Mouse (Mus musculus) testis, adult 2 months (tissue): ENCODE data around the gene Add3. TPM values are rescaled to one million over a fixed set of nuclear protein-coding genes. Genes with fewer than 3 reads are reported as not detected.

ENCODE experiments used
- H3K27ac ChIP-seq: fragments of 200-500 bp; 2 replicates; pipeline ENCODE4 v1.5.1; 2012; ENCODE audit warnings: low read depth, low read length; ENCODE audit not compliant: control insufficient read depth, insufficient read depth
- H3K27me3 ChIP-seq: fragments of 200-500 bp; 2 replicates; pipeline ENCODE4 v1.6.1; 2012; ENCODE audit warnings: mild to moderate bottlenecking, low read length, moderate library complexity; ENCODE audit not compliant: control insufficient read depth, insufficient read depth
- H3K36me3 ChIP-seq: fragments of 200-500 bp; 2 replicates; pipeline ENCODE4 v1.6.1; 2012; ENCODE audit warnings: mild to moderate bottlenecking, low read length; ENCODE audit not compliant: control insufficient read depth, insufficient read depth
- H3K4me1 ChIP-seq: fragments of 200-500 bp; 2 replicates; pipeline ENCODE4 v1.6.1; 2012; ENCODE audit warnings: low read length; ENCODE audit not compliant: control insufficient read depth, insufficient read depth
- H3K4me3 ChIP-seq: fragments of 200-500 bp; 2 replicates; pipeline ENCODE4 v1.5.1; 2012; ENCODE audit warnings: low read depth, mild to moderate bottlenecking, low read length, moderate library complexity, mixed read lengths; ENCODE audit not compliant: control insufficient read depth
- CTCF ChIP-seq: fragments of 200-500 bp; IDR thresholded peaks from 2 replicates; pipeline ENCODE4 v1.5.1; 2012; ENCODE audit warnings: low read depth, mild to moderate bottlenecking, inconsistent platforms, low read length, moderate library complexity; ENCODE audit not compliant: control insufficient read depth, insufficient read depth, insufficient replicate concordance
- POLR2A ChIP-seq: fragments of 200-500 bp; IDR thresholded peaks from 2 replicates; pipeline ENCODE4 v1.6.1; 2012; ENCODE audit warnings: low read depth, mild to moderate bottlenecking, inconsistent platforms, low read length, moderate library complexity; ENCODE audit not compliant: control insufficient read depth
- polyA plus RNA-seq: library from polyadenylated mRNA; depleted of rRNA; stranded (reverse); fragments of >200 nt; gene quantifications from 2 replicates; pipeline ENCODE4 v1.2.3, GENCODE M21; 2012; rRNA removed

Gene Add3
- polyA plus RNA-seq: 27.2 and 29.0 TPM in 2 replicates

DNA sequence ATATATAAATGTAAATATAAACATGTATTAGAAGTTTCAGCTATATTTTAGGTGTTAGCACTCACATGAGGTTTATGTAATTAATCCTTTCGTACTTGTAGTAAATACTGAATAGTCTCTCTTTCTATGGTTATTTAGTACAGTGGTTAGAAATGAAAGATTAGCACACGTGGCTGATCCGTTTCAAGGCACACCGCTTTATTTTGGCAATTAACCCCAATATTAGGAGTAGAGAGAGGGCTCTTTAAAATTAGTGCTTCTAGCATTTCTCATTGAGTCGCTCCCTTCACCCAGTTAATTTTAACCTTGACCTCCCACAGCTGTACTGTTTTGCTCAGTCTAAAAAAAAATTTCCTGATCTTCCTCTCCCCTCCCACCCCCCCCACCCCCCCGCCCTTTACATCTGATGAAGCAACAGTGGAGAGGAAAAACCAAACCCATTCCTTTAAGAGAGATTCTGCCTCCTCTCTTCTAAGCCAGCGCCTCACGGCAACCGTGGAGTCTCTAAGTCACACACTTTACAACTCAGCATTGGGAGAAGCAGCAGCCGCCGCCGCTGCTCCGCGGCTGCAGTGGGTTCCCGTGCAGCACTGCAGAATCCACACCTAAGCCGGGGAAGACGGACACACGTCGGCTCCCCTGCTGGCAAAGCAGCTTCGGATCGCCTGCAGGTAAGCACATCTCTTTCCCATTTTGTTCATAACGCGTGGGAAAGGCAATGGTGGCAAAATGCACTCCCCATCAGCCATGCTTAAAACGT lies at the start of gene Add3:
Gene Add3 (plus strand): TSS at position 400 of the 760 bp plus-strand sequence.
- no peak for TF ChIP-seq CTCF
- peak; percentile 52; the same call in 1 of the 2 replicates for TF ChIP-seq POLR2A
- Histone ChIP-seq H3K27ac (peak within 1 kb of the TSS; percentile 84), H3K4me1 (peaks cover 11% of the 10 kb centered on the region), H3K36me3 (no peaks in the 10 kb centered on the region), H3K4me3 (peak within 1 kb of the TSS; percentile 97), H3K27me3 (no peaks in the 10 kb centered on the region)

DNA sequence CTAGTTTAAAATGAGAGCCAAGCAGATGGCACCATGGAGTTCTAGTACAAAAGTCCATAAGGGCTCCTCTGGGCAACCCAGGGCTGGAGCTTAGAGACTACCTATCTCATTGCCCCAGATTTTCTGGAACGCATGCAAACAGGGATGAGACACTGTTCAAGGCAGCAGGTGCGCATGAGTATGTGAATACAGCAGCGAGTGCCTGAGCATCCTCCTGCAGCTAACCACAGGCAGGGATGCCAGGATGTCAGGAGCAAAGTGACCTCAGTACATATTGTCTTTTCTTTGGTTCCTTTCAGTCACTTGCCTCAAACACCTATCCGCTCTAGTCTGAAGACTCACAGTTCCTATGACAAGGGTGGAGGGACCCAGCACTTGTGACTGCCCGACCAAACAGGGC lies 49.6 kb upstream of the Add3 start:
- Histone ChIP-seq H3K4me3 (no peak overlapping the region), H3K4me1 (no peaks in the 10 kb centered on the region), H3K27me3 (no peaks in the 10 kb centered on the region), H3K36me3 (no peaks in the 10 kb centered on the region), H3K27ac (no peak overlapping the region)
- no peak for TF ChIP-seq CTCF
- no peak for TF ChIP-seq POLR2A

DNA sequence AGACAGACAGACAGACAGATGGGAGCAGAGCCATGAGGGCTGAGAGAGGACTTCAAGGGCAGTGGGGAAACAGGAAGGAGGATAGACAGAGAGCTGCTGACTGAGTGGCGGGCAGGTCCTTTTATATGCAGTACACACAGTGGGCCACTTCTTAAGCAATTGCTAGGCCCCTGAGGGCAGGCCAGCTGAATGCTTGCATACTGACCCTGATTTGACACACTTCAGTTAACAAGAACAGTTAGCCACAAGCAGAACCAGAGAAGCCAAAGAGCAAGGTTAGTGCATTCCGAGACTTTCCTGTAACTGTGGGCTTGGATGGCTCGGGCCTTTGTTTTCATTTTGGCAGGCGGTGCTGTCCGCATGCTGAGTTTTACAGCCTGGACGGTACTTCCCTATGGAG lies 48.0 kb upstream of the Add3 start:
- Histone ChIP-seq H3K36me3 (no peaks in the 10 kb centered on the region), H3K4me3 (no peak overlapping the region), H3K27ac (no peak overlapping the region), H3K27me3 (no peaks in the 10 kb centered on the region), H3K4me1 (no peaks in the 10 kb centered on the region)
- no peak for TF ChIP-seq POLR2A
- no peak for TF ChIP-seq CTCF

DNA sequence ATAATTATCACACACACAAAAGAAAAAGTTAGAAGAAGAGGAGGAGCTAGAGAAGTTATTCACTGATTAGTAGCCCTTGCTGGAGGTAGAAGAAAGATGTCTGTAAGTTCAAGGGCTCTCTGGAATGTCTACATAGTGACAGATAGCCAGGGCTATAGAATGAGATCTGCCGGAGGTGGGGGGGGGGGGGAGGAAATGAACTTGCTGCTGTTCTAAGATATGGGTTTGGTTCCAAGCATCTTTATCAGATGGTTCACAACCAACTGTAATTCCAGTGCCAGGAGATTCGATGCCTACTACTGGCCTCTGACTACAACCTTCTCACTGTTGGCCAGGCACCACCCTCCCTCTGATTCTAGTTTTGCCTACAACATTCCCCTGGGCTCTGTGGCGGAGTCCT lies 46.9 kb upstream of the Add3 start:
- no peak overlapping the region for H3K27ac ChIP-seq
- H3K4me3 ChIP-seq: no peak overlapping the region
- H3K27me3 ChIP-seq: no peaks in the 10 kb centered on the region
- H3K4me1 ChIP-seq: no peaks in the 10 kb centered on the region
- TF ChIP-seq CTCF (no peak), POLR2A (no peak)
- no peaks in the 10 kb centered on the region for H3K36me3 ChIP-seq

DNA sequence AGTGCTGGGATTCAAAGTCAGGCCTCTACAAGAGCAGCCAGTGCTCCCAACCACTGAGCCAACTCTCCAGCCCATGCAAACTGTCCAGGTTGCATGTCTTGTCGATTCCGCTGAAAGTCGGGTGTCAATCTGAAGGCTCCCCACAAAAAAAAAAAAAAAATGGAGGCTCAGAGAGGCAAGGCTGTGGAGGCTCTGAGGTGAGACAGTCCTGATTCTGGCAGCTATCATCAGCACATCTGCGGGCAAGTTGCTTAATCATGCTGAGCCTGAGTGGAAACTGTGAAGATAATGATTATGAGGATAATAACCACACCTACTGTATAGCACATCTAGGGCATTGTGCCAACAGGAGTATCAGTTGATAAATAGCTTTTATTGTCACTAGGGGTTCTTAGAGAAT lies 45.6 kb upstream of the Add3 start:
- Histone ChIP-seq H3K4me1 (no peaks in the 10 kb centered on the region), H3K27ac (no peak overlapping the region), H3K4me3 (no peak overlapping the region), H3K27me3 (no peaks in the 10 kb centered on the region), H3K36me3 (no peaks in the 10 kb centered on the region)
- no peak for TF ChIP-seq CTCF
- no peak for TF ChIP-seq POLR2A

DNA sequence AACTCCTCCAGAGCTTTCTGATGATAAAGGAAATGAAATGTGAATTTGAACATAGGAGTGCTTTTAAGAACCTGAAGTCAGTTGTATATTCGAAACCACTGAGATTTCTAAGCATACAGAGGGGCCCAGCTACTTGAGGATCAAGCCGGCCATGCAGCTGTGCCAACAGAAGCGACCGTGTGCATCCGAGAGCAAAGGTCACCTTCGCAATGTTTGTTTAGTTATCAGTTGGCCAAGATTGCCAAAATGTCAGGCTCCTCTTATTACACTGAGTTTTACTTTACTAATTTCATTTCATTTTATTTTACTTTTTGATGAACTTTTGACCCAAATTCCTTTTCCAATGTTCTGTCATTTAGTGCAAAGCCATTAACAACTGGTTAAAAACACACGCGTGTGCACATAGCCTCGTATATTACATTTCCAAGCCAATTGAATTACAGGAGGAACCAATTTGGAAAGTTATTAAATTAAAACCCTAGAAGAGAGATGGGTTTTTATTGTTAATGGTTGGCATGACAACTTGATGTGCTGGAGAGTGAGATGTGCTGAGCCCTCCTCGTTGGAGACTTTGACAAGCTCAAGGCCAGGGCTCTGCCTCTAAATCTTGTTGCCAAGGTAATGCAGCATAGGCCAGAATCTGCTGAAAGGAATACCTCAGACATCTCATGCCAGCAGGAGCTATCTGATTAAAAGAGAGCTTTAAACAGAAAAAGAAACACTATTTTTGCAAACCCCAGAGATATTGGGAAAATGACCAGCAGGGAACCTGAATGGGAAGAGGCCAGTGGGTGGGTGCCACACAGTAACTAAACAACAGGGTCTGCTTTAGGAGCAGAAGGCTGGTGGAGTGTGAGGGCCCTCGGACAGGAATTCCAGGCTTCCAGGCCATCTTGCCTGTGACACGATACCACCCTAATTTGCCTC lies 38.6 kb upstream of the Add3 start:
- Histone ChIP-seq H3K4me3 (no peak overlapping the region), H3K4me1 (peaks cover 6% of the 10 kb centered on the region), H3K36me3 (no peaks in the 10 kb centered on the region), H3K27me3 (no peaks in the 10 kb centered on the region), H3K27ac (no peak overlapping the region)
- TF ChIP-seq POLR2A (no peak), CTCF (no peak)
